Mouse (Mus musculus) CH12F3 (cell line): ENCODE results near the gene Wdr24.
"Not testable (repeated sequence)": the region's sequence is repeated elsewhere in the genome, so short reads cannot be mapped to it uniquely, and the experiment has no call there.

Experiments used
- in situ Hi-C: fragments of 300-500 bp; cut with MboI; formaldehyde crosslinking; loops from 2 replicates; pipeline ENCODE4 v1.14.3; 2020; ENCODE audit warnings: low sequenced_read_pairs

The Wdr24 gene

DNA sequence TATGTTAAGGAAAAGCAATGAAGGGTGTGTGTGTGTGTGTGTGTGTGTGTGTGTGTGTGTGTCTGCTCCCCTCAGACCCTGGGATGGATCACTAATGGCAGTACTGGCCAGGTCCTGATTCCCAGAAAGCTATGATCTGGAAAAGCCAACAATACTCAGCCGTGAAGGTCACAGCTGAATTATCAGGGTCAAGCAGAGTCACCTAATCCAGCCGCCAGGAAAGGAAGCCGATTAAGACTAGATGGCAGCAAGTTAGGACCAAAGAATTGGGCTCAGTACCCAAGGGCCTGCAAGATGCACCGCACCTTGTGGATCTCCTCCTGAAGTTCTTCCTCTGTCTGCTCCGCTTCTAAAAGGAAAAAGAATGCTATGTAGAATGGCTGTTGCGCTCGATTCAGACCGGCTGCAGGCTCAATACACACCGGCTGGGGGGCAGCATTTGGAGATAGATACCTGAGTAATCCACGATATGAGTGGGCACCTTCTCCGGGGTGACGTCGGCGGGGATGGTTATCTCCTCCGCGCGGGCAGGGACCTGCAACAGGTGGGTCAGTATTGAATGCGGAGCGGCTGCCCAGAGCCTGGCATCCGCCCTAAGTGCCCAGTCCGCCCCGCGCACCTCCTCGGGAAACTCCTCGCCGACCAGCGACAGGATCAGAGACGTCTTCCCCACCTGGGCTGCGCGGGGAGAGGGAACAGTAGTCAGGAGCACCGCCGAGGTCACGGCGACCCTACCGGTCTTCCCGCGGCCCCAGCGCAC is 20.4 kb downstream of the Wdr24 start:
- in situ Hi-C loops = no loop called here

GRCm38 (mm10) chr17:25844396-25844901 is 21.0 kb downstream of the Wdr24 start, which contains the start of gene Rhot2:
Gene Rhot2, minus strand, starts transcription at chr17:25844851.
- in situ Hi-C loops = no loop called here

DNA sequence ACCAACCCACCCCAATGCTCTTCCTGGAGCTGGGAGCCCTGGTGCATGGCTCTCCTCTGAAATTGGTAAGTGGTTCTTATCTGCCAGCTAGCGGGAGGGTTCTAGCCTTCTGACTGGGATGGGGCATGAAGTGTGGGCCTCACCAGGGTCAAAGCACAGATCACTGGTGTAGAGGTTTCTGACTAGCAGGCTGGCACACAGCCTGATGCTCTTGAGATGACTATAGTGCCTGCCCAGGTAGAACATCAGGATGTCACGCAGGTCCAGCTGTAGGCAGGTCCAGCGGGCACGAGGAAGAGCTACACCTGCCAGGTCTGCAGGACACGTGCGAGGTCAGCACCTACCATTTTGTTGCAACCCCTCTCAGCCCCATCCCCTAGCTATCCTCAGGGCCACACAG is 36.8 kb downstream of the Wdr24 start:
- in situ Hi-C loops = no loop called here

DNA sequence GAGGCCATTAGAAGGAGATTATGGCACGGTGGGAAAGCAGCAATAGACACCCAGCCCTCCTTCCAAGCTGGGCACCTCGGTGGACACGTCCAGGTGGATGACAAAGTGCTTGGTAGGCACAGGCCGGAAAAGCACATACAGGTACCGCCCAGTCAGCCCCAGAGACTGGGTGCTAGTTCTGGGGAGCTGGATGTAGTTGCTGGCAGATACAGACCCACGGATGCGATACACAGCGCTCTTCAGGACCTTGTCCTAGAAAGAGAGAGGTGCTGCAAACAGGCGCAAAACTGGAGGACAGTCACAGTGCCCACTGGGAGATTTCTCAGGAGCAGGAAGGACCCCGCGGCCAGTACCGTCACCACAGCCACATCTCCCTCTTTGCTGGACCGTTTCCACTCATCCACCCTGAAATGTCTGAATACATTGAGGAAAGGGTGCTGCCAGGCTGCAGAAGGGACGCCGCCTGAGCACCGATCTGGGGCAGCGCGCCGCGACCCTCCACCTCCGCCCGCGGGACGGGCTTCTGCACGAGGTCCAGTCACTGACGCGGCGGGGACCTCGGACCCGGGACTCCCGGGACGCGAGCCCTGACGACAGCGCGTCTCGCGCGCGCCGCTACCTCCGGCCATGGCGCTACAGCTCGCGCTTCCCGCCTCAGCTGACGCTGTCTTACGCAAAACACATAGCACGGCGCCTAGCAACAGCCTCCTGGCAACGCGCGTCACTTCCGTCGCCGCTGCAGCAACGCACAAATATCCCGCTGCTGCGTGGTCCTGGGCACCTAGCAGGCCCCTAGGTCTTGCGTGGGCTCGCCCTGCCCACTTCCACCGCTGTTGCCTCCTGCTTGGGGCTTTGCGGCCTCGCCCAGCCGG is 37.6 kb downstream of the Wdr24 start, which contains the start of gene Wdr90:
TSS of gene Wdr90 (minus strand) at position 670 of the 872 bp plus-strand sequence.
- in situ Hi-C loops = no loop called here

GRCm38 (mm10) chr17:25861704-25862612 is 38.5 kb downstream of the Wdr24 start:
- in situ Hi-C loops = no loop called here

DNA sequence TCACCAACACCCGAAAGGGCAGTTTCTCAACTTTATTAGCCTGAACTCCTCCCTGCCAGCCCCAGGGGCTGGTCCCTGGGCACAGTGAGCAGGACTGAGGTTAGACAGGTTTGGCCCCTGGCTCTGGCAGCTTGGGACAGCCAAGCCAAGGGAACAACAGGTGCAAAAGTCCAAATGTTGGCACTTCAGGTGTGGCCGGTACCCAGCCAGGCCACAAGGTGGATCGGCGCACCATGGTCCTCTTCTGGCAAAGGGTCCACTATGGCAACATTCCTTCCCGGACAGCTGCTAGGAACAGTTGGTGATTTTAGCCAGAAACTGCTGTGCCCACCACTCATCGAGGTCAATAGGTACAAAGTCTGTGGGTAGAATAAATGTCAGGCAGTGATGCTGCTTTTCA is 40.3 kb downstream of the Wdr24 start:
- in situ Hi-C loops = no loop called here

GRCm38 (mm10) chr17:25864311-25864710 is 40.9 kb downstream of the Wdr24 start:
- in situ Hi-C loops = no loop called here

DNA sequence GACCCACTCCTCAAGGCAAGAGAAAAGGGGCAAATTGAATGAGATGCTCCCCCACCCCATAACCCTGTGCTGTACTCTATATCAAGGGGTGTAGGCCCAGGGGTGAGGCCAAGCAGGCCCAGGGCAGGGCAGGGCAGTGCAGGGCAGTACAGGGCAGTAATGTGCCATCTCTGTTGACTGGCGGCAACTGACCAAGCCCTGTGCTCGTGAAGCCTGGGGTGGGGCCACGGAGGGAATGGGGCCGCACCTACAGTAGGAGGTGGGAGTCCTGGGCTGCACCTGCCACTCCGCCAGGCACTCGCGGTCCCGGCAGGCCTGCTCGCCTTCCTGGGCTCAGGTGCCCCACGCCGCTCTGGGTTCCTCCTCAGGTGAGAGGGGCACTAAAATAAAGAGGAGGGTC is 41.9 kb downstream of the Wdr24 start:
- in situ Hi-C loops = no loop called here

DNA sequence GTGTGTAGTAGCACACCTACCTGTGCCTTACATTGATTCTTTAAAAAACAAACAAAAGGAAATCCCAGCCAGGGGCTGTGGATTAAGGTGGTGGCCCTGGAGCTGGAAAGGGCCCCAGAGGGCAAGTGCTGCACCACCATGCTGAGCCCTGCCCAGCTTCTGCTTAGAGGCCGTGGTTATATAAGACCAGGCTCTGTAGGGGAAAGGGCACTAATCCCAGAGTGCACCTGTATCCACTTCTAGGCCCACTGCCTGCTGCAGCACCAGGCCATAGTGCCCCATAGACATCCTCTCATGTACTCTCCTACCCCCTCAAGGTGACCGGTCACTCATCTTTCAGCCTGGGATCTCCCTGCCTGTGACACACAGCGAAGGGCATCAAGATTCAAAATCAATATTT is 42.7 kb downstream of the Wdr24 start:
- in situ Hi-C loops = no loop called here

- in situ Hi-C loops = no loop called here
Observed at GRCm38 (mm10) chr17:25867509-25867835, 44.0 kb downstream of the Wdr24 start.

GRCm38 (mm10) chr17:25867836-25868600 is 44.6 kb downstream of the Wdr24 start:
- in situ Hi-C loops = no loop called here

DNA sequence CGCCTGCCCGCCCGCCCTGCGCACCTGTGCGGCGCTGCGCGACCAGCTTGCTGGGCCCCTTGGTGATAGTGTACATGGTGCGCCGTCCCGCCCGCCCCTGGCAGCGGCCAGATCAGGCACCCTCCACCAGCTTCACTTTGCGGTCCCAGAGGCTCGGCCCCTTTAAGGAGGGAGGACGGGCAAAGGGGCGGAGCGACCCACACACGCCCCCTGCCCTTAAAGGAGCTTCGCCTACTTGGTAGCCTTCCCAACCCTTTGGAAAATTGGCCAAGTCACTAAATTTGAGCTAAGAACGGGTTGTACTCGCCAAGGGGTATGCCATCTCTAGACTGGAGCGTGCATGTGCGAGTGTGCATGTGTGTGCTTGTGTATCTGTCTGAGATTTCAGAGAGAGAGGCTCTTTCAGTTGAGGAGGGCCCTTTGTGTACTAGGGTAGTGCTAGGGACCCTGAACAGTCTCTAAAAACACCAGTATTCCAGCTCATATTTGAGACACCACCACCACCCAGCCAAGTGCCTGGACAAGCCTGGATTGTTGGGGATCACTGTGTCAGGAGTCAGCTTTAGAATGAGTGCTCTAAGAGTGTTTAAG is 45.3 kb downstream of the Wdr24 start, which contains the start of gene Mcrip2:
TSS of gene Mcrip2 (minus strand) at position 164 of the 591 bp plus-strand sequence.
- in situ Hi-C loops = no loop called here

- in situ Hi-C loops = no loop called here
Observed at GRCm38 (mm10) chr17:25869498-25869897, 46.1 kb downstream of the Wdr24 start.

GRCm38 (mm10) chr17:25869954-25870353 is 46.5 kb downstream of the Wdr24 start:
- in situ Hi-C loops = no loop called here

DNA sequence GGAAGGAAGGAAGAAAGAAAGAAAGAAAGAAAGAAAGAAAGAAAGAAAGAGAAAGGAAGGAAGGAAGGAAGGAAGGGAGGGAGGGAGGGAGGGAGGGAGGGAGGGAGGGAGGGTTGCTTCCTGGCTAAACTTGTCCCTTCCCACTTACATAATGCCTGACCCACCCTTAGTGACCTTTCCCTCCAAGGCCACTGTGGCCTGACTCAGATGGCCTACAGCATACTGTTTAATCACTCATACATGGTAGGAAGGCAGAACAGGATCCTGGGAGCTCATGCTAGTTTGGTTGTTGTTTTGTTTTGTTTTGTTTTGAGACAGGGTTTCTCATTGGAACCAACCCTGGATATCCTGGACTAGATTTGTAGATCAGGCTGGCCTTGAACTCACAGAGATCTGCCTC is 48.1 kb downstream of the Wdr24 start:
- in situ Hi-C loops = not testable (repeated sequence)

DNA sequence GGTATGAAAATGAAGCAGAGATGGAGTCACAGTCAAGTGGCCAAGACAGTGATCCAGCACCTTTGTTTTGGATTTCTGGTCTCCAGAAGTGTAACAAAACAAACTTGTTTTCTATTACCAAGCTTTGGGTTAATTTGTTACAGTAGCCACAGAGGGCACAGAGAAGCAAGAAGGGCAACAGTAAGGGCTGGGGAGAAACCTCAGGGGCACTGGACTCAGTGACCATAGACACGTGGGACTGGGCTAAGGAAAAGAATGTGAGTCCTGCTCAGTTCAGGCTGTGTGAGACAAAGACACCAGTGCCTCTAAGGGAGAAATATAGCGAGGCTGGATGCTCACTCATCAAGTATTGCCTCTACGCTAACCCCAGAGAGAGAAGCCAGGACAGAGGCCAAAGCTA is 49.2 kb downstream of the Wdr24 start:
- in situ Hi-C loops = no loop called here

DNA sequence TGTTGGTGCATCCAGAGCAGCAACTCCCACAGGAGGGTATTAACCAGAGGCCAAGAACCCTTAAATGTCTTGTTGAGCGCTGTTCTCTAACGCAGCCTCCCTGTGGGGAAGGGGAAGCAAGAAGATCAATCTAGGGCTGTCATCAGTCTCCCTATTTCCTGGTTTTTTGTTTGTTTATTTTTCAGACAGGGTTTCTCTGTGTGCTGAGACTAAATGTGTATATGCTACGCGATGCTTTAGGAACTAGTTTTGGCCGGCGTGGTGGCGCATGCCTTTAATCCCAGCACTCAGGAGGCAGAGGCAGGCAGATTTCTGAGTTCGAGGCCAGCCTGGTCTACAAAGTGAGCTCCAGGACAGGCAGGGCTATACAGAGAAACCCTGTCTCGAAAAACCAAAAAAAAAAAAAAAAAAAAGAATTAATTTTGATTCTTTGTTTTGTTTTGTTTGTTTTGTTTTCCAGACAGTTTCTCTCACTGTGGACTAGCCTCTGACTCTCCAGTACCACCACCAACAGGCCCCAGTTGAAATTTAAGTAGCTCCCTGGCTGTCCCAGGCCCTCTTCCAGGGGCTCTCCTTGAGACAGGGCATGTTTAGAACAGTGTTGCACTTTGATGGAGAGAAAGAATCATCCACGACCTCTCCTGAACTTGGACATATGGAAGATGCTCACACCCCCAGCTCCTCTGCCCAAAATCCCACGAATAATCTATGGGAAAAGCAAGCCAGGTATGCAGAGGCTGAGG is 50.1 kb downstream of the Wdr24 start:
- in situ Hi-C loops = no loop called here

GRCm38 (mm10) chr17:25874148-25874720 is 50.8 kb downstream of the Wdr24 start:
- in situ Hi-C loops = no loop called here
